Mouse (Mus musculus) ovary, postnatal 10 days (tissue): ENCODE measurements around the gene Hyal1.
"Not testable (repeated sequence)": the region's sequence is repeated elsewhere in the genome, so short reads cannot be mapped to it uniquely, and the experiment has no call there.

Experiments used
- DNase-seq: peaks from one replicate; pipeline ENCODE4 v3.0.0; 2022; ENCODE audit warnings: low spot score

Hyal1 gene

GRCm38 (mm10) chr9:107550491-107551116, 26.1 kb upstream of the Hyal1 start:
- no peak for DNase-seq

DNA sequence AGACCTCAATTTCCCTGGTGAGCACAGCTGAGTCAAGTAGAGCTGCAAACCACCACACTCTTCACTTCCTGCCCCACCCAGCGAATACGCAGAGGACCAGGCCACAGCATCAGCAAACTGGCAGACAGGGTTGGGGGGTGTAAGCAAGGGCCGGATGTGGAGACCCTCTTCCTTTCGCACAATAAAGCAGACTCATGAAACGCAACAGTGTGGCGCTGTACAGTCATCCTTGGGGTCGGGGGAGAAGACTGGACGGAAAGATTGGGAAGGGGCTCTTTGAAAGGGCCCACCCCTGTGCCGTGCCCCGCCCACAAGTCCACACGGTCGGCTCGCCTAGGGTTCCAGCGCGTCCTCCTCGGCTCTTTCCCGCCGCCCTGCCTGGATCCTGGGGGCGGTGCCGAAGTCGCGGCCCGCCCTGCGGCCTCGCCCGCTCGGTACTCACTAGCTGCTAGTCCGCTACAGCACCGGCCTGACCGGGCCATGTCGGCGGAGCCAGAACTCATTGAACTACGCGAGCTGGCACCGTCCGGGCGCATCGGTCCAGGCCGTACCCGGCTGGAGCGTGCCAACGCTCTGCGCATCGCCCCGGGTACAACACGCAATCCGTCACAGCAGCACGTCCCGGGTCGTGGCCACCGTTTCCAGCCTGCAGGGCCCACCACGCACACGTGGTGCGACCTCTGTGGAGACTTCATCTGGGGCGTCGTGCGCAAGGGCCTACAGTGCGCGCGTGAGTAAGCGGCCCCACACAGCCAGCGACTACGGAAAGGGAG, 25.4 kb upstream of the Hyal1 start, which contains the start of gene Rassf1:
Gene Rassf1 (plus strand): TSS at position 439 of the 773 bp plus-strand sequence.
- DNase-seq, result no peak

- no peak for DNase-seq
Measured at GRCm38 (mm10) chr9:107551890-107552355, 24.8 kb upstream of the Hyal1 start.

DNA sequence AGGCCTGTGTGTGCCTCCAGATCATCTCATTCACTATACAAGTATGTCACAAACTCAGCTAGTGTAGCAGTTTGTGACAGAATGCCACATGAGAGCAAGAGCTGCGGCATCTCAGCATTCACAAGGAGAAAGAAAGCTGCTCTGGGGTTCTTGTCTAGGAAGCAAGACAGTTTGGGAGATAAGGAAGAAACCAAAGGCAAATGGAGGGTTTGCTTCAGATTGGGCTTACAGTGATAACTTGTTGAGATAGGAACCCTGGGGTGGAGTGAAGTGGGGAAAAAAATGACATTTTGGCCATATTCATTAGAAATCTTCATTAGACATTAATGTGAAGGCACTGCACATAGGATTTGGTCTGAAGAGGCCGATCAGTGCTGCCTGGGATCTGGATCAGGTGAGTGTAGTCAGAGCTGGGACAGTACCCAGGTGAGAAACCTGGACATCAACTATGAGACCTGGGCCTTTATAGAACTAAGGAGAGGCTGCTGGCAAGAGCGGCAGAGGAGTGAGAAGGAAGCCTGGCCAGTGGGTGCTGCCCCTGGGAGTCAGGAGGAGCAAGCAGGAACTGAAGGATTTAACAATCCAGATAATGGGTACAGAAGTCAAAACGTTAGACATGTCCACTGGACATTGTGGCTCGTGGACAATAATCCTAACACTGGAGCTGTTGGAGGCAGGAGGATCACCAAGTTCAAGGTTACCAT, 23.9 kb upstream of the Hyal1 start:
- DNase-seq, result no peak

- no peak for DNase-seq
Measured at GRCm38 (mm10) chr9:107553541-107554318, 23.0 kb upstream of the Hyal1 start.

DNA sequence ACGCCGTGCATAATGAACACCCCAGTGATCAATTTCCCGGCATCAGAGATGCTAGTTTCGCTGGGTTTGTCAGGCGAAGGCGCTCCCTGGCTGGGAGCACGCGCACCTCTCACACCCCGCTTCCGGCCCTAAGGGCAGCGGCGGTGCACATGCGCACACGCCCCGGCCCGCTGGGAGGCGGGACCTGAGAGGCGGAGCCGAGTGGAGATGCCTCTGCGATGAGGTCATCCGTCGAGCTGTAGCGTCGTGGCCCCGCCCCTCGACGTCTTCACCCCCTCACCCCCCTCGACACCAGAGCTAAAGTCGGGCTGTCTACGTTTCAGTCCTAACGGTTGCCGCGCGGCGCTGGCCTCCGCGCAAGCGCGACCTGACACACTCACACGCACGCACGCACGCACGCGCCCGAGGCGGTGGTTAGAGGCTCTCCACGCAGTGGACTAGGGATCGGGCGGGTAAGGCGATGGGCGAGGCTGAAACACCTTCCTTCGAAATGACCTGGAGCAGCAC, 22.4 kb upstream of the Hyal1 start:
- peak; percentile 90 for DNase-seq

DNA sequence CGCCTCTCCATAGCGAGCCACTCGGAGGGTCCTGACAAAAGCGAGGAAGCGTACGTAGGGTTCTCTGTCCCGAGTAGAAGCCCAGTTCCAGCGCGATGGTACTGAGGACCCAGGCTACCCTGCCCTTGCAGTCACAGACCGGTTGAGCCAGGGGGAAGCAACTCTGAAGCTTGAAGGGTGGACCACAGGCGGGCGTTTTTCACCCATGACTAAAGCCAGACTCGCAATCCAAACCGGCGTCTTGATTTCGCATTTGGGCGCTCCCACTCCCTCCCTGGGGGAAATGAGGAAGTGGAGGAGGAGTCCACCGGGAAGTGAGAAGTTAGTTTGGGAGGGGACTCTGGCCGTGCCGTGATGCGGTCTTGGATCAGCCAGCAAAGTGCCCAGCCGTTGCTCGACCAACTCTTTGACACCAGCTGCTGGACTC, 21.7 kb upstream of the Hyal1 start:
- no peak for DNase-seq

DNA sequence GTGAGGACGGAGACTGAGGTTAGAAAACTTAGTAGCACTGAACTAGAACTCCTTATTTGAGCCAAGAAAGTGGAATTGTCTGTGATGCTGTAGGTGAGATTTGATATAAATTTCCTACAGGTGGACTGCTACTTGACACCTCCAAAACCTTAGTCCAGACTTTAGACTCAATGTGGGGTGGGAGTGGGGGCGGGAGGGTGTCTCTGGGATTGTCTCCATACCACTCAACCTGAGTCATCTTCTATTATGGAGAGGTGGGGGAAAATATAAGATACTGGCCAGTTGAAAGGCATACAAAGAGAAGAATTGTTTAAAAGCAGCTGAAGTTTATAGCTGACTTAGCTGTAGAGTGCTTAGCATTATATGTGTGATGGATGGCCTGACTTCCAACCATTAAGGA, 21.0 kb upstream of the Hyal1 start:
- no peak for DNase-seq

DNA sequence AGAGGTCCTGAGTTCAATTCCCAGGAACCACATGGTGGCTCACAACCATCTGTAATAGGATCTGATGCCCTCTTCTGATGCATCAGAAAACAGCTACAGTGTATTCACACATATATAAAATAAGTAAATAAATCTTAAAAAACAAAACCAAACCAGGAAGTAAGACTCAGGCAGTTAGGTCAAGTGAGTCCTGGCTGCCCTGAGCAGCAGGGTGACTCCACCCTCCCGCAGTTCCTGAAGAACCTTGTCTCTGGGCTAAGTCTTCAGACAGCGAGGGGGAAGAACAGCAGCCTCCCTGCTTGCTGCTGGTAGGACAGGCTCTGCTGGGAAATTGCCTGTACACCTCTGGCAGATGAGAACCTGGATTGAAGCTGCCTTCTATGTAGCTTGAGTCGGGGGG, 20.4 kb upstream of the Hyal1 start:
- no peak for DNase-seq

- DNase-seq, result no peak
Measured at GRCm38 (mm10) chr9:107563029-107563581, 13.6 kb upstream of the Hyal1 start, which contains the start of gene Tusc2. Gene Tusc2, plus strand, starts transcription at chr9:107563255.

DNA sequence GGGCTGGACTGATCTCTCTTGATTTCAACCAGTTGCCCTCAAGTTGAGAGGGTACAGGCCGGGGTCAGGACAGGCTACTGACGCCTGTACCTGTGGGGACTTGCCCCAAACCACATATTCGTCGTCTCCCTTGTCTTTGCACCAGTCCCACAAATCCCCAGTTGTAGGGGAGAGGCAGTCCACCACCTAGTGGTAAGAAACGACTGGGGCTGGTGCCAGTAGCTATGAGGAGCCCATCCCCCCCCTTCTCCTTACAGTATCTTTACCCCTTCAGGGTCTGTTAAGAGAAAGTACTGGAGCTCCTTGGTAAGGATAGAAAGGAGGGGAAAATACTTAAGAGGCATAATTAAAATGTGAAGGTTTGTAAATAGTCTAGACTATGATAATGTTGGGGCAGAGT, 11.2 kb upstream of the Hyal1 start:
- not testable (repeated sequence) for DNase-seq

- no peak for DNase-seq
Measured at GRCm38 (mm10) chr9:107566041-107566709, 10.6 kb upstream of the Hyal1 start.

- DNase-seq, result no peak
Measured at GRCm38 (mm10) chr9:107566855-107567254, 9.9 kb upstream of the Hyal1 start.

DNA sequence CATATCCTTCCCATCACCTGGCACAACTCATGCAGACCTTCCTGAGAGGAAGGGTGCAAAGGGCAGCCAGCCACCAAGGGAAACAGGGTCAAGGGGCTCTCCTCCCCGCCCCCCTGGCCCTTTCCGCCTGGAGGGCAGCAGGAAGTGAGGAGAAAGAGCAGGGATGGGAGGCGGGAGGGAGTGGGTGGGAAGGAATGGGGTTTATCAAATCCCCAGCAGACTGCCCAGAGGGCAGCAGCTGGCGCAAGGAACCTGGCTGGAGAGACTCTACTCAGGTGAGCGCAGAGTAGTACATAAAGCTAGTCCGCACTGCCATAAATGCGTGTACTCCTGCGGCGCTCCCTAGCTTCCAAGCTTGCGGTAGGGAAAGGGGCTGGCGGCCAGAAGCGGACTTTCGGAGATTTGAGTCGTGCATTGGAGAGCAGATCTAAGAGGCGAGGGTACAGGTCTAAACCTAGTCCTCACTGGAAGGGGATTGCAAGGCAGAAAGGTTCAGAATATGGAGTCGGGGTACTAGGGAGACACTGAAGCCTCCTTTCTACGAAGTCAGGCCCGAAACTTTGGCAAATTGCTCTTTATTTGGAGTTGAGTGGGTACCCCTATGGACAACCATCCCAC, 8.9 kb upstream of the Hyal1 start, which contains the start of gene Hyal2:
Gene Hyal2 (plus strand): TSS at position 244 of the 618 bp plus-strand sequence.
- DNase-seq, result no peak

- peak; percentile 73 for DNase-seq
Measured at GRCm38 (mm10) chr9:107568331-107569261, 8.1 kb upstream of the Hyal1 start.

DNA sequence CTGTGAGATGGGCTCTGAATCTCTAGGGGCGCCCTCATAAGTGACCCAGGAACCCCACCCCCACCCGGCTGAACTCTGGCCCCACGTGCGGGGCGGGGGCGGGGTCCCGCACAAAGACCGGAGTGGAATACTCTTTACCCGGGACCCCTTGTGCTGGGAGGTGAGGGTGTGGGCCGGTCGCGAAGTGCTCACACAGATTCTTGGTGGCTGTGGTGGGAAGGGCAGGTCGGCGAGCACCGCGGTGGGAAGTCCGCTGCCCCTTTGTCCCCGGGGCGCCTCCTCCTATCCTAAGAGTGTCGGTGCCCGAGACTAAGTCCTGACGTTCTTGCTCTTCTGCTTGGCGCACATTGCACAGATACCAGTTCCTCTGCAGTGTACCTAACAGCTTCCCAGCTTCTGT, 7.5 kb upstream of the Hyal1 start:
- DNase-seq, result no peak

- no peak for DNase-seq
Measured at GRCm38 (mm10) chr9:107570016-107570415, 6.7 kb upstream of the Hyal1 start.

GRCm38 (mm10) chr9:107570845-107571244, 5.9 kb upstream of the Hyal1 start:
- no peak for DNase-seq
